Mouse (Mus musculus) liver, embryonic 14.5 days (tissue): ENCODE measurements at regions not wholly inside any gene's neighbourhood (a gene's known extent, or its start where the extent isn't known, plus 50 kb on each side); places are given as distances from the start of the nearest gene placed in this dataset.

Source experiments
- ATAC-seq: fragments of 200-750 bp; cut with Nextera tagmentation; 2 replicates; pipeline ENCODE4 v1.8.0; 2017; ENCODE audit warnings: moderate number of reproducible peaks, mild to moderate bottlenecking, moderate library complexity; ENCODE audit not compliant: insufficient read depth
- DNase-seq, 3 experiments: peaks; one replicate each; pipeline ENCODE4 v3.0.0-alpha.2; 2012 to 2013; ENCODE audit warnings: low read depth in 3 of 3, low spot score in 3 of 3
- H3K27ac ChIP-seq: fragments of 300-500 bp; sonication (generic); 2 replicates; pipeline ENCODE4 v1.5.1; 2014; ENCODE audit warnings: moderate library complexity, mild to moderate bottlenecking, control low read depth, inconsistent platforms
- H3K27me3 ChIP-seq: fragments of 300-500 bp; sonication (generic); 2 replicates; pipeline ENCODE4 v1.6.1; 2014; ENCODE audit warnings: mild to moderate bottlenecking, low read length, moderate library complexity; ENCODE audit not compliant: control insufficient read depth, insufficient read depth
- H3K36me3 ChIP-seq: fragments of 300-500 bp; sonication (generic); replicated peaks from 2 replicates; pipeline ENCODE4 v1.6.1; 2014; ENCODE audit warnings: low read depth; ENCODE audit not compliant: control insufficient read depth, insufficient read depth
- H3K4me1 ChIP-seq, 2 experiments: fragments of 200-500 bp in 1 of 2; fragments of 300-500 bp in 1 of 2; sonication (generic) in 1 of 2; replicated peaks; 2 replicates each; pipeline ENCODE4 v1.6.1; 2012 to 2014; ENCODE audit warnings: antibody characterized with exemption in 1 of 2, inconsistent platforms in 1 of 2, low read length in 1 of 2; ENCODE audit not compliant: control insufficient read depth in 2 of 2, insufficient read depth in 2 of 2
- H3K4me2 ChIP-seq: fragments of 300-500 bp; sonication (generic); 2 replicates; pipeline ENCODE4 v1.6.1; 2014; ENCODE audit warnings: low read depth, mild to moderate bottlenecking, control low read depth, moderate library complexity
- H3K4me3 ChIP-seq, 2 experiments: fragments of 200-500 bp in 1 of 2; fragments of 300-500 bp in 1 of 2; sonication (generic) in 1 of 2; 2 replicates each; pipeline ENCODE4 v1.5.1; 2012 to 2014; ENCODE audit warnings: low read depth in 2 of 2, low read length in 2 of 2, mild to moderate bottlenecking in 2 of 2, control low read depth in 1 of 2, inconsistent platforms in 1 of 2, moderate library complexity in 1 of 2; ENCODE audit not compliant: insufficient read depth in 1 of 2
- H3K9ac ChIP-seq: fragments of 300-500 bp; sonication (generic); replicated peaks from 2 replicates; pipeline ENCODE4 v1.6.1; 2014; ENCODE audit warnings: mild to moderate bottlenecking, control low read depth, moderate library complexity
- H3K9me3 ChIP-seq: fragments of 300-500 bp; sonication (generic); 2 replicates; pipeline ENCODE4 v1.6.1; 2016; ENCODE audit warnings: low read length, mixed read lengths; ENCODE audit not compliant: control insufficient read depth
- CTCF ChIP-seq: IDR thresholded peaks from 2 replicates; pipeline ENCODE4 v1.5.1; 2016; ENCODE audit warnings: antibody characterized with exemption, low read depth, control low read depth
- EP300 ChIP-seq: IDR thresholded peaks from 2 replicates; pipeline ENCODE4 v1.6.1; 2016; ENCODE audit warnings: antibody characterized with exemption, low read depth
- WGBS: fragments of 180-500 bp; shearing (Covaris S2); extraction: QIAGEN DNeasy Blood & Tissue Kit; methylation state at CpG from one replicate; pipeline ENCODE4 v1.1.7; 2014; ENCODE audit not compliant: insufficient replicate concordance; 5-methylcytosine and 5-hydroxymethylcytosine counted together

GRCm38 (mm10) chrX:99582611-99583010, 111.5 kb upstream of the Pja1 start:
- Histone ChIP-seq H3K9me3 (no peaks in the 10 kb centered on the region), H3K27ac (no peak overlapping the region), H3K4me2 (no peak overlapping the region), H3K9ac (no peak overlapping the region), H3K27me3 (no peaks in the 10 kb centered on the region), H3K4me1 (no peaks in the 10 kb centered on the region), H3K4me3 (no peak overlapping the region), H3K36me3 (no peaks in the 10 kb centered on the region)
- 78% methylated on average over 9 of the region's 9 CpGs for WGBS
- TF ChIP-seq EP300 (no peak), CTCF (no peak)
- no peak for ATAC-seq
- DNase-seq, result no peak

GRCm38 (mm10) chrX:99581632-99582466, 110.8 kb upstream of the Pja1 start:
- no peak overlapping the region for H3K4me3 ChIP-seq
- no peaks in the 10 kb centered on the region for H3K4me1 ChIP-seq
- ATAC-seq (no peak), DNase-seq (no peak)
- no peaks in the 10 kb centered on the region for H3K27me3 ChIP-seq
- 24% methylated on average over 10 of the region's 10 CpGs for WGBS
- H3K9ac ChIP-seq, result no peak overlapping the region
- no peaks in the 10 kb centered on the region for H3K9me3 ChIP-seq
- no peak overlapping the region for H3K27ac ChIP-seq
- no peak overlapping the region for H3K4me2 ChIP-seq
- TF ChIP-seq CTCF (no peak), EP300 (no peak)
- no peaks in the 10 kb centered on the region for H3K36me3 ChIP-seq

DNA sequence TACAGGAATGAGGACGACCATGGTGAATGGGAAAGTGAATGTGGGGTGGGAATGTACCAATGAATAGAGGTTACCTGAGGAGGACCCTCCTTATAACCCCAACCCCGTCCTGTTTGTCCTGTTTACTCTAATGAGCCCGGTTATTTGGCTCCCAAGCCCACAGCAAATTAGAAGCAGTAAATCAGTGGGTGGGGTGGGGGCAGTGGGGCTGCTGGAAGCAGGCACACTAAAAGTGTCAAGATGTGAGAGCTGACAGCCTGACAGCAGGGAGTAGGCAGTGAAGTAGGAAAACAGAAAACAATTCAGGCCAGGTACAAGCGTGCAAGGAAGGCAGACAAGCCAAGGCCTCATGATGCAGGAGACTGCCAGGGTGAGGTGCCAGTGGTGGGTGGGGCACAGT, 108.1 kb upstream of the Pja1 start:
- H3K36me3 ChIP-seq, result no peaks in the 10 kb centered on the region
- no peak overlapping the region for H3K4me3 ChIP-seq
- no peaks in the 10 kb centered on the region for H3K9me3 ChIP-seq
- H3K27ac ChIP-seq, result no peak overlapping the region
- no peaks in the 10 kb centered on the region for H3K4me1 ChIP-seq
- ATAC-seq (no peak), DNase-seq (no peak)
- no peak overlapping the region for H3K4me2 ChIP-seq
- H3K9ac ChIP-seq, result no peak overlapping the region
- 41% methylated on average over 4 of the region's 4 CpGs for WGBS
- no peaks in the 10 kb centered on the region for H3K27me3 ChIP-seq
- TF ChIP-seq CTCF (no peak), EP300 (no peak)

- Histone ChIP-seq H3K4me2 (no peak overlapping the region), H3K9ac (no peak overlapping the region), H3K4me3 (no peak overlapping the region), H3K4me1 (no peaks in the 10 kb centered on the region), H3K27ac (no peak overlapping the region), H3K9me3 (no peaks in the 10 kb centered on the region), H3K27me3 (no peaks in the 10 kb centered on the region), H3K36me3 (no peaks in the 10 kb centered on the region)
- 46% methylated on average over 2 of the region's 2 CpGs for WGBS
- no peak for TF ChIP-seq CTCF
- DNase-seq, result no peak
- ATAC-seq, result no peak
Observed at GRCm38 (mm10) chrX:99578796-99579195, 107.7 kb upstream of the Pja1 start.

GRCm38 (mm10) chrX:99575105-99575504, 104.0 kb upstream of the Pja1 start:
- Histone ChIP-seq H3K9me3 (no peaks in the 10 kb centered on the region), H3K27me3 (no peaks in the 10 kb centered on the region), H3K4me2 (no peak overlapping the region), H3K4me3 (no peak overlapping the region), H3K27ac (no peak overlapping the region), H3K36me3 (no peaks in the 10 kb centered on the region), H3K4me1 (no peaks in the 10 kb centered on the region), H3K9ac (no peak overlapping the region)
- 52% methylated on average over 5 of the region's 5 CpGs for WGBS
- TF ChIP-seq EP300 (no peak), CTCF (no peak)
- DNase-seq, result no peak
- ATAC-seq, result no peak
